Mouse (Mus musculus) MEL (cell line): ENCODE data around the gene Hps5. TPM values are rescaled to one million over a fixed set of nuclear protein-coding genes. Genes with fewer than 3 reads are reported as not detected.
"Not testable (repeated sequence)": the region's sequence is repeated elsewhere in the genome, so short reads cannot be mapped to it uniquely, and the experiment has no call there.

Experiments
- DNase-seq: peaks from one replicate; pipeline ENCODE4 v3.0.0; 2011; ENCODE audit warnings: low read depth, low spot score
- H3K27ac ChIP-seq: 2 replicates; pipeline ENCODE4 v1.5.1; 2012; ENCODE audit warnings: low read depth, mild to moderate bottlenecking, control low read depth, low read length, moderate library complexity; ENCODE audit not compliant: control insufficient read depth
- H3K27me3 ChIP-seq, 2 experiments: fragments of 150-350 bp in 1 of 2; sonication (generic) in 1 of 2; 2 replicates each; pipeline ENCODE4 v1.6.1; 2012; ENCODE audit warnings: low read length in 2 of 2, mild to moderate bottlenecking in 2 of 2, improper control_type of control experiment in 1 of 2, moderate library complexity in 1 of 2; ENCODE audit not compliant: insufficient read depth in 2 of 2, control insufficient read depth in 1 of 2
- H3K36me3 ChIP-seq, 2 experiments: 2 replicates each; pipeline ENCODE4 v1.6.1; 2012 to 2014; ENCODE audit warnings: low read length in 2 of 2, improper control_type of control experiment in 1 of 2, inconsistent platforms in 1 of 2, mild to moderate bottlenecking in 1 of 2; ENCODE audit not compliant: insufficient read depth in 2 of 2, control insufficient read depth in 1 of 2
- H3K4me1 ChIP-seq, 2 experiments: fragments of 150-350 bp in 1 of 2; sonication (generic) in 1 of 2; 2 replicates each; pipeline ENCODE4 v1.6.1; 2012; ENCODE audit warnings: low read length in 2 of 2, improper control_type of control experiment in 1 of 2, mild to moderate bottlenecking in 1 of 2; ENCODE audit not compliant: insufficient read depth in 2 of 2, control insufficient read depth in 1 of 2
- H3K4me3 ChIP-seq, 2 experiments: fragments of 150-350 bp in 1 of 2; sonication (generic) in 1 of 2; 2 replicates each; pipeline ENCODE4 v1.5.1; 2012; ENCODE audit warnings: low read depth in 2 of 2, low read length in 2 of 2, mild to moderate bottlenecking in 2 of 2, moderate library complexity in 2 of 2, control low read depth in 1 of 2, improper control_type of control experiment in 1 of 2; ENCODE audit not compliant: control insufficient read depth in 1 of 2, insufficient read depth in 1 of 2
- H3K79me2 ChIP-seq: 2 replicates; pipeline ENCODE4 v1.6.1; 2012; ENCODE audit warnings: mild to moderate bottlenecking, low read length, moderate library complexity; ENCODE audit not compliant: control insufficient read depth, poor library complexity, insufficient read depth
- H3K9ac ChIP-seq: 2 replicates; pipeline ENCODE4 v1.6.1; 2012; ENCODE audit warnings: low read depth, mild to moderate bottlenecking, control low read depth, low read length, moderate library complexity; ENCODE audit not compliant: control insufficient read depth, poor library complexity, severe bottlenecking
- H3K9me3 ChIP-seq: fragments of 150-350 bp; sonication (generic); replicated peaks from 2 replicates; pipeline ENCODE4 v1.6.1; 2012; ENCODE audit warnings: mild to moderate bottlenecking, low read length, improper control_type of control experiment, moderate library complexity; ENCODE audit not compliant: insufficient read depth
- BHLHE40 ChIP-seq: IDR thresholded peaks from 2 replicates; pipeline ENCODE4 v1.6.1; 2012; ENCODE audit warnings: low read depth, mild to moderate bottlenecking, inconsistent platforms, low read length, improper control_type of control experiment, borderline replicate concordance
- CHD1 ChIP-seq: IDR thresholded peaks from 2 replicates; pipeline ENCODE4 v1.6.1; 2012; ENCODE audit warnings: low read depth, mild to moderate bottlenecking, inconsistent platforms, low read length, improper control_type of control experiment
- CHD2 ChIP-seq: IDR thresholded peaks from 2 replicates; pipeline ENCODE4 v1.6.1; 2011; ENCODE audit warnings: low read length, improper control_type of control experiment
- CTCF ChIP-seq, 3 experiments: IDR thresholded peaks in 2 of 3; conservative IDR thresholded peaks in 1 of 3; 2 replicates each; pipeline ENCODE4 v1.5.1; 2011 to 2012; ENCODE audit warnings: low read length in 3 of 3, low read depth in 2 of 3, mild to moderate bottlenecking in 2 of 3, improper control_type of control experiment in 1 of 3, inconsistent platforms in 1 of 3, mixed read lengths in 1 of 3, moderate library complexity in 1 of 3; ENCODE audit not compliant: control insufficient read depth in 1 of 3, insufficient read depth in 1 of 3, poor library complexity in 1 of 3, severe bottlenecking in 1 of 3
- E2F4 ChIP-seq: IDR thresholded peaks from 2 replicates; pipeline ENCODE4 v1.6.1; 2011; ENCODE audit warnings: low read depth, low read length, improper control_type of control experiment, borderline replicate concordance
- ELF1 ChIP-seq: IDR thresholded peaks from 2 replicates; pipeline ENCODE4 v1.6.1; 2014; ENCODE audit warnings: low read depth, mild to moderate bottlenecking, inconsistent platforms, low read length, improper control_type of control experiment, moderate library complexity
- EP300 ChIP-seq, 2 experiments: IDR thresholded peaks; 2 replicates each; pipeline ENCODE4 v1.6.1; 2011; ENCODE audit warnings: improper control_type of control experiment in 2 of 2, low read length in 2 of 2, low read depth in 1 of 2, mild to moderate bottlenecking in 1 of 2
- ETS1 ChIP-seq: IDR thresholded peaks from 2 replicates; pipeline ENCODE4 v1.6.1; 2012; ENCODE audit warnings: low read depth, mild to moderate bottlenecking, inconsistent platforms, low read length, improper control_type of control experiment, moderate library complexity
- GABPA ChIP-seq: IDR thresholded peaks from 2 replicates; pipeline ENCODE4 v1.6.1; 2012; ENCODE audit warnings: low read depth, mild to moderate bottlenecking, inconsistent platforms, low read length, improper control_type of control experiment, moderate library complexity
- GATA1 ChIP-seq: IDR thresholded peaks from 2 replicates; pipeline ENCODE4 v1.6.1; 2011; ENCODE audit warnings: low read depth, low read length, improper control_type of control experiment
- HCFC1 ChIP-seq: IDR thresholded peaks from 2 replicates; pipeline ENCODE4 v1.6.1; 2012; ENCODE audit warnings: low read depth, mild to moderate bottlenecking, inconsistent platforms, low read length, improper control_type of control experiment, moderate library complexity
- JUND ChIP-seq: IDR thresholded peaks from 2 replicates; pipeline ENCODE4 v1.6.1; 2011; ENCODE audit warnings: low read depth, mild to moderate bottlenecking, improper control_type of control experiment, low read length
- KAT2A ChIP-seq: conservative IDR thresholded peaks from 2 replicates; pipeline ENCODE4 v1.6.1; 2012; ENCODE audit warnings: low read depth, low read length, improper control_type of control experiment, inconsistent platforms
- MAFK ChIP-seq: IDR thresholded peaks from 2 replicates; pipeline ENCODE4 v1.6.1; 2011; ENCODE audit warnings: low read depth, mild to moderate bottlenecking, low read length, improper control_type of control experiment, borderline replicate concordance
- MYB ChIP-seq: IDR thresholded peaks from 2 replicates; pipeline ENCODE4 v1.6.1; 2011; ENCODE audit warnings: mild to moderate bottlenecking, low read depth, low read length, improper control_type of control experiment
- NELFE ChIP-seq: IDR thresholded peaks from 2 replicates; pipeline ENCODE4 v1.6.1; 2011; ENCODE audit warnings: low read depth, low read length, improper control_type of control experiment
- NRF1 ChIP-seq: IDR thresholded peaks from 2 replicates; pipeline ENCODE4 v1.6.1; 2014; ENCODE audit warnings: low read depth, mild to moderate bottlenecking, inconsistent platforms, low read length, improper control_type of control experiment, moderate library complexity; ENCODE audit not compliant: poor library complexity, insufficient read depth, severe bottlenecking
- POLR2AphosphoS5 ChIP-seq: IDR thresholded peaks from 2 replicates; pipeline ENCODE4 v1.6.1; 2012; ENCODE audit warnings: low read depth, borderline replicate concordance, mild to moderate bottlenecking, inconsistent platforms, low read length, moderate library complexity, mixed read lengths
- RAD21 ChIP-seq: IDR thresholded peaks from 2 replicates; pipeline ENCODE4 v1.6.1; 2011; ENCODE audit warnings: mild to moderate bottlenecking, low read depth, low read length, improper control_type of control experiment
- RCOR1 ChIP-seq: IDR thresholded peaks from 2 replicates; pipeline ENCODE4 v1.6.1; 2012; ENCODE audit warnings: low read depth, mild to moderate bottlenecking, inconsistent platforms, low read length, improper control_type of control experiment
- SIN3A ChIP-seq: IDR thresholded peaks from 2 replicates; pipeline ENCODE4 v1.6.1; 2012; ENCODE audit warnings: low read length, improper control_type of control experiment, inconsistent platforms
- TBP ChIP-seq: IDR thresholded peaks from 2 replicates; pipeline ENCODE4 v1.8.0; 2011; ENCODE audit warnings: low read depth, low read length, improper control_type of control experiment
- TCF12 ChIP-seq: IDR thresholded peaks from 2 replicates; pipeline ENCODE4 v1.6.1; 2014; ENCODE audit warnings: low read depth, mild to moderate bottlenecking, inconsistent platforms, low read length, improper control_type of control experiment, moderate library complexity
- USF1 ChIP-seq: IDR thresholded peaks from 2 replicates; pipeline ENCODE4 v1.6.1; 2014; ENCODE audit warnings: low read depth, mild to moderate bottlenecking, inconsistent platforms, low read length, improper control_type of control experiment, moderate library complexity
- USF2 ChIP-seq, 2 experiments: IDR thresholded peaks; 2 replicates each; pipeline ENCODE4 v1.6.1; 2011 to 2012; ENCODE audit warnings: improper control_type of control experiment in 2 of 2, low read length in 2 of 2, borderline replicate concordance in 1 of 2, inconsistent platforms in 1 of 2, low read depth in 1 of 2, mild to moderate bottlenecking in 1 of 2; ENCODE audit not compliant: insufficient read depth in 1 of 2
- ZKSCAN1 ChIP-seq: IDR thresholded peaks from 2 replicates; pipeline ENCODE4 v1.6.1; 2012; ENCODE audit warnings: low read depth, mild to moderate bottlenecking, inconsistent platforms, low read length, improper control_type of control experiment, moderate library complexity
- ZNF384 ChIP-seq: IDR thresholded peaks from 2 replicates; pipeline ENCODE4 v1.6.1; 2012; ENCODE audit warnings: low read depth, mild to moderate bottlenecking, inconsistent platforms, low read length, improper control_type of control experiment
- polyA plus RNA-seq, 2 experiments: library from polyadenylated mRNA; stranded (reverse) in 1 of 2; unstranded in 1 of 2; fragments of >175 nt in 1 of 2; fragments of >200 nt in 1 of 2; gene quantifications; 2 replicates each; pipeline versions ENCODE4 v1.2.1 to v1.2.4; 2012; ENCODE audit warnings: low replicate concordance in 2 of 2, low read depth in 1 of 2; ENCODE audit not compliant: insufficient read length in 2 of 2, insufficient read depth in 1 of 2, missing spikeins in 1 of 2
- total RNA-seq: library from RNA; depleted of rRNA; stranded (reverse); fragments of 300-350 nt; gene quantifications from 2 replicates; pipeline ENCODE4 v1.2.3, GENCODE M21; 2012

Hps5 gene
- total and polyA plus RNA-seq, 3 experiments: 19.3 to 20.2 TPM; not detected in 1

DNA sequence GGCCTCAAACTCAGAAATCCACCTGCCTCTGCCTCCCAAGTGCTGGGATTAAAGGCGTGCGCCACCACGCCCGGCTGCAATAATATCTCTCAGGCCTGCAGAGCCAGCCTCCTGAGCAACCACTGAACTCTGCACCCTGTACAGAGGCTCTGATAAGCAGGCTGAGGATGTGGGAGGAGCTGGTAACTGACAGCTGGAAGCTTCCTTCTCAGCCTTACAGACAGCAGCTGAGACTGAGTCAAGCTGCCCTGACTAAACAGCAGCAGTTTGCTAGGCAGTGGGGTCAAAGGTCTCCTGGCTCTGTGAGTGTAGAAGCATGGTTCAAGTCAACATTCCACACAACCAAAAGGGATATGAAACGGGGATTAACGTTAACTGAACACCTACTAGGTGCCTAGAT, 37.4 kb upstream of the Hps5 start (continued):
- peak; percentile 60; the same call in 1 of the 2 replicates for TF ChIP-seq HCFC1
- TF ChIP-seq MAFK: peak; percentile 12; the same call in 1 of the 2 replicates
- peak; percentile 69; the same call in 1 of the 2 replicates for TF ChIP-seq ZKSCAN1
- no peak for TF ChIP-seq RAD21
- TF ChIP-seq GABPA: no peak
- 0 out of 2 replicates have a peak, but pooled peaks have one; percentile 2 for TF ChIP-seq USF1
- TF ChIP-seq KAT2A: no peak; the same call in 1 of the 2 replicates

DNA sequence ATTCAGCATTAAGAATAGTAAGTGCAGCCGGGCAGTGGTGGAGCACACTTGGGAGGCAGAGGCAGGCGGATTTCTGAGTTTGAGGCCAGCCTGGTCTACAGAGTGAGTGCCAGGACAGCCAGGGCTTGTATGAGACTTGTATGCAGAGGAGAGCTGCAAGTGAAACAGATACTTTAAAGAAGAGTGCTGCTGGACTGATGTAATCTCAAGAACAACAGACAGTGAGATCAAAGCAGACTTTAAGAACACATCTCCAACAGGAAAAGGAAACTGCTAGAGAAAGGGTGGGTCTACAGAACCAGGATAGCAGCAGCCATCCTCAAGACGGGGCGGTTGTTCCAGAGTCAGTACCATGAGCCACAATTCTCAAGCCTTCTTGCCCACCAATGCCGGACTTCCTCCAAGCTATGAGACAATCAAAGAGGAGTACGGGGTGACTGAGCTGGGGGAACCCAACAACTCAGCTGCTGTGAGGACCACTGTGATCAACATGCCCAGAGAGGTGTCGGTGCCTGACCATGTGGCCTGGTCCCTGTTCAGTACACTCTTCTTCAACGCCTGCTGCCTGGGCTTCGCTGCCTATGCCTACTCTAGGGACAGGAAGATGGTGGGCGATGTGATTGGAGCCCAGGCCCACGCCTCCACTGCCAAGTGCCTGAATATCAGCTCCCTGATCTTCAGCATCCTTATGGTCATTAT, 36.4 kb upstream of the Hps5 start:
- Histone ChIP-seq H3K4me1 (peaks cover 21 to 38% of the 10 kb centered on the region in 2 experiments), H3K27ac (peak overlapping the region; percentile 84), H3K4me3 (peak overlapping the region in 1 of 2 experiments; percentile 43; a peak in 2 of 4 replicates), H3K9ac (peak overlapping the region; percentile 38), H3K36me3 (peaks cover 0 to 20% of the 10 kb centered on the region in 2 experiments; a peak in 2 of 4 replicates)
- not testable (repeated sequence) for H3K9me3 ChIP-seq, H3K27me3 ChIP-seq, H3K79me2 ChIP-seq
- peak; percentile 51 for DNase-seq
- 0 out of 2 replicates have a peak, but pooled peaks have one; percentile 7 for TF ChIP-seq GATA1
- 0 out of 2 replicates have a peak, but pooled peaks have one; percentile 29 for TF ChIP-seq HCFC1
- TF ChIP-seq EP300 (IDR thresholded peaks at IDR 0.05; ENCODE audit: low read depth in 1 of 2, low read length in 2 of 2): 0 out of 4 replicates have a peak, but pooled peaks of 1 of the 2 experiments have one; percentile 6
- peak; percentile 23; the same call in 1 of the 2 replicates for TF ChIP-seq SIN3A
- 0 out of 2 replicates have a peak, but pooled peaks have one; percentile 7 for TF ChIP-seq TCF12

DNA sequence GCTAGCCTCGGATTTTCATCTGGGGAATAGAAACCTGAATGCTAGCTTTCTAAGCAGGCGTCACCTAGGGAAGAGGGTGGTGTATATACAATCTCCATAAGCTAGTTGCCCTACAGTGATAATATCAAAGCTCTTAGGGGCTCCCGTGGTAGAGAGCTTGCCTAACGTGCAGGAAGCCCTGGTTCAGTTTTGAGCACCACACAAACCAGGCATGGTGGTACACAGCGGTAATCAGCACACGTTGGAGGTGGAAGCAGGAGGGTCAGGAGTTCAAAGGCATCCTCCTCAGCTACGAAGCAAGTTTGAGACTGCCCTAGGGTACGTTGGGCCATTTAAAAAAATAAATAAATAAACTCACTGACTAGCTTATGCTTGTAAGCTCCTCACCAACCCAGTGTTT, 35.8 kb upstream of the Hps5 start:
- no peaks in the 10 kb centered on the region for H3K79me2 ChIP-seq
- H3K9ac ChIP-seq: peak overlapping the region; percentile 43
- no peaks in the 10 kb centered on the region for H3K9me3 ChIP-seq
- H3K36me3 ChIP-seq: peaks cover 0 to 20% of the 10 kb centered on the region in 2 experiments; a peak in 2 of 4 replicates
- H3K4me3 ChIP-seq: peak overlapping the region; percentile 36 to 43
- DNase-seq: peak; percentile 58
- no peaks in the 10 kb centered on the region for H3K27me3 ChIP-seq
- peak overlapping the region; percentile 84 for H3K27ac ChIP-seq
- peaks cover 21 to 38% of the 10 kb centered on the region in 2 experiments for H3K4me1 ChIP-seq
- no peak for TF ChIP-seq JUND
- TF ChIP-seq EP300 (IDR thresholded peaks at IDR 0.05; ENCODE audit: low read depth in 1 of 2, low read length in 2 of 2): 0 out of 4 replicates have a peak, but pooled peaks of 1 of the 2 experiments have one; percentile 2
- TF ChIP-seq CHD1: no peak
- TF ChIP-seq ETS1: 0 out of 2 replicates have a peak, but pooled peaks have one; percentile 21
- no peak for TF ChIP-seq USF1
- TF ChIP-seq USF2 (IDR thresholded peaks at IDR 0.05; ENCODE audit: borderline replicate concordance in 1 of 2, insufficient read depth in 1 of 2, low read depth in 1 of 2, low read length in 2 of 2): no peak
- TF ChIP-seq ZNF384: no peak
- no peak for TF ChIP-seq TCF12
- no peak for TF ChIP-seq POLR2AphosphoS5
- no peak for TF ChIP-seq CTCF (IDR thresholded peaks at IDR 0.05 in 2 of 3, conservative IDR thresholded peaks at IDR 0.05 in 1 of 3; ENCODE audit: control insufficient read depth in 1 of 3, insufficient read depth in 1 of 3, low read depth in 2 of 3, low read length in 3 of 3, poor library complexity in 1 of 3, severe bottlenecking in 1 of 3)
- TF ChIP-seq NELFE: no peak
- TF ChIP-seq ELF1: no peak
- TF ChIP-seq NRF1: no peak
- no peak for TF ChIP-seq MYB
- no peak for TF ChIP-seq CHD2
- no peak for TF ChIP-seq E2F4
- TF ChIP-seq RCOR1: no peak
- no peak for TF ChIP-seq TBP
- no peak for TF ChIP-seq BHLHE40
